Mouse (Mus musculus) ovary, postnatal 10 days (tissue): ENCODE data around the gene Capg.

ENCODE experiments used
- DNase-seq: peaks from one replicate; pipeline ENCODE4 v3.0.0; 2022; ENCODE audit warnings: low spot score

Gene Capg

DNA sequence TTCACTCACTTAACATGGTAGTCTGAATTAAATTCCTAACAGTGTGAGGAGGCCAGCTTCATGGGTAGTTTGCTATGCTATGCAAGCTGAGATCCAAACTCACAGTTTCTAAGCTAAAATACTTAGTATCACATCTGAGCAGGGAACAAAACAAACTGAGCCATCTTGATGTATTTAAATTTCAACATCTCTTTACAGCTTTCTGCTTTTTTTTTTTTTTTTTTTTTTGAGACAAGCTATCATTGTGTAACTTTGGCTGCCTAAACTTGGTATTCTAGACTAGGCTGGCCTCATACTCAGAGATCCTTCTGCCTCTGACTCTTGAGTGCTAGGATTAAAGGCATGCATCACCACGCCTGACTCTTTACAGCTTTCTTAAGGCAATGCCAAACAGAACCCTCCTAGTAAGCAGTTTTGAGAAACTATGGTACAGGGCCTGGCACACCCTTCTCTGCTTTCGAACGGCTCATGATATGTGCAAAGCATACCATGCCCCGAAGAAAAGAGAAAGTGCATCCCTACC, 64.5 kb downstream of the Capg start:
- DNase-seq, result no peak

DNA sequence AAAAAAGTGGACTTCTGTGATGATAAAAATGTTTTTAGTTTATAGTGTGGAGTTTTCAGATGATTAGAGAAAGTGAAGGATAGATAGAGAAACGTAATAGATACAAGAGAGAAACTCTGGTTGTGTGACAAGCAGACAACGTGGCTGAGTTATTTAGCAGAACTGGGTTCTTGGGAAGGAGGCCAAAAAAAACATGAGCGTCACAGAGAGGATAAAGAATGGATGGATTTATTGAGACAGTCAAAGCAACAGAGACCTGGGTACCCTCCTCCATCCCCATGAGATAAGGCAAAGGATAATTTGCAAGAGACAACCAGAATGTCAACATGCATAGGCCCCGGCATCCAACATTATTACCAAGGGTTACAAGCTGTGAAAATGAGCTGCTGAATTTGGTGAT, 66.1 kb downstream of the Capg start:
- DNase-seq, result no peak
